Mouse (Mus musculus): Measurements from ENCODE around the gene D630039A03Rik.

- TF ChIP-seq CTCF (IDR thresholded peaks at IDR 0.05; ENCODE audit: control insufficient read depth, insufficient read depth, insufficient replicate concordance, low read depth, low read length), result no peak
- TF ChIP-seq POLR2A (IDR thresholded peaks at IDR 0.05; ENCODE audit: control insufficient read depth, low read depth, low read length), result no peak
Measured at GRCm38 (mm10) chr4:57902619-57903018, 13.5 kb downstream of the D630039A03Rik start.

Measured in testis, adult 2 months (tissue).